Mouse (Mus musculus) heart, embryonic 10.5 days (tissue): Measurements from ENCODE around the gene Dio1. TPM values are rescaled to one million over a fixed set of nuclear protein-coding genes. Genes with fewer than 3 reads are reported as not detected.

ENCODE experiments used
- DNase-seq: peaks from one replicate; pipeline ENCODE4 v3.0.0-alpha.2; 2017; ENCODE audit warnings: low spot score
- H3K27ac ChIP-seq: fragments of 300-500 bp; sonication (generic); 2 replicates; pipeline ENCODE4 v1.5.1; 2016; ENCODE audit warnings: mild to moderate bottlenecking
- H3K27me3 ChIP-seq: fragments of 300-500 bp; sonication (generic); 2 replicates; pipeline ENCODE4 v1.6.1; 2016; ENCODE audit warnings: mild to moderate bottlenecking; ENCODE audit not compliant: poor library complexity, insufficient read depth, severe bottlenecking
- H3K36me3 ChIP-seq: fragments of 300-500 bp; sonication (generic); 2 replicates; pipeline ENCODE4 v1.6.1; 2016; ENCODE audit warnings: mild to moderate bottlenecking, moderate library complexity
- H3K4me1 ChIP-seq: fragments of 300-500 bp; sonication (generic); 2 replicates; pipeline ENCODE4 v1.6.1; 2016; ENCODE audit warnings: mild to moderate bottlenecking
- H3K4me3 ChIP-seq: fragments of 300-500 bp; sonication (generic); 2 replicates; pipeline ENCODE4 v1.5.1; 2016; ENCODE audit warnings: mild to moderate bottlenecking, moderate library complexity
- H3K9me3 ChIP-seq: fragments of 300-500 bp; sonication (generic); 2 replicates; pipeline ENCODE4 v1.6.1; 2016; ENCODE audit warnings: mild to moderate bottlenecking, moderate library complexity
- WGBS: fragments of 180-500 bp; shearing (Covaris S2); methylation state at CpG from one replicate; pipeline ENCODE4 v1.1.7; 2016; 5-methylcytosine and 5-hydroxymethylcytosine counted together
- polyA plus RNA-seq: library from polyadenylated mRNA; unstranded; fragments of >200 nt; fragmentation: Nextera tagmentation; extraction: Ambion mirVana; gene quantifications from 2 replicates; pipeline ENCODE4 v1.2.1, GENCODE M21; 2016

Dio1 gene
- polyA plus RNA-seq = not detected in 2 replicates

- WGBS = 52% methylated on average over 6 of the region's 6 CpGs
- DNase-seq = no peak
- 0 out of 2 replicates have a peak within 1 kb of the TSS, but pooled peaks have one; percentile 32 for H3K27ac ChIP-seq
These were observed at the start of gene Dio1 for GRCm38 (mm10) chr4:107306966-107307365. Gene Dio1 (minus strand): TSS chr4:107307169.

GRCm38 (mm10) chr4:107354543-107354942 is 47.6 kb upstream of the Dio1 start:
- H3K9me3 ChIP-seq = no peaks in the 10 kb centered on the region
- peaks cover 15% of the 10 kb centered on the region for H3K36me3 ChIP-seq
- no peak for DNase-seq
- WGBS = 54% methylated on average over 4 of the region's 4 CpGs
- H3K4me1 ChIP-seq = no peaks in the 10 kb centered on the region
- no peak overlapping the region for H3K27ac ChIP-seq
- H3K27me3 ChIP-seq = no peaks in the 10 kb centered on the region
- H3K4me3 ChIP-seq = no peak overlapping the region

More at GRCm38 (mm10) chr4:107306966-107307365, at the start of gene Dio1:
- Histone ChIP-seq H3K27me3 (peaks cover 15% of the 10 kb centered on the region), H3K4me3 (no peak within 1 kb of the TSS), H3K4me1 (peaks cover 21% of the 10 kb centered on the region), H3K36me3 (no peaks in the 10 kb centered on the region), H3K9me3 (no peaks in the 10 kb centered on the region)

- Histone ChIP-seq H3K9me3 (no peaks in the 10 kb centered on the region), H3K4me3 (no peak overlapping the region), H3K27me3 (no peaks in the 10 kb centered on the region), H3K4me1 (peaks cover 1% of the 10 kb centered on the region; the same call in 1 of the 2 replicates), H3K27ac (no peak overlapping the region), H3K36me3 (peaks cover 15% of the 10 kb centered on the region)
- WGBS = 77% methylated on average over 5 of the region's 5 CpGs
- no peak for DNase-seq
These were observed 47.2 kb upstream of the Dio1 start for GRCm38 (mm10) chr4:107354126-107354525.

- no peaks in the 10 kb centered on the region for H3K9me3 ChIP-seq
- DNase-seq = no peak
- 82% methylated on average over 3 of the region's 3 CpGs for WGBS
- no peak overlapping the region for H3K4me3 ChIP-seq
- peaks cover 6% of the 10 kb centered on the region; the same call in 1 of the 2 replicates for H3K4me1 ChIP-seq
- H3K36me3 ChIP-seq = peaks cover 14% of the 10 kb centered on the region
- no peak overlapping the region for H3K27ac ChIP-seq
- H3K27me3 ChIP-seq = no peaks in the 10 kb centered on the region
These were observed 46.6 kb upstream of the Dio1 start for GRCm38 (mm10) chr4:107353612-107354011.

GRCm38 (mm10) chr4:107351368-107351767 is 44.4 kb upstream of the Dio1 start:
- Histone ChIP-seq H3K9me3 (no peaks in the 10 kb centered on the region), H3K4me1 (peaks cover 7% of the 10 kb centered on the region; the same call in 1 of the 2 replicates), H3K4me3 (no peak overlapping the region), H3K27me3 (no peaks in the 10 kb centered on the region), H3K27ac (no peak overlapping the region), H3K36me3 (peaks cover 15% of the 10 kb centered on the region)
- DNase-seq = no peak

GRCm38 (mm10) chr4:107349311-107350008 is 42.5 kb upstream of the Dio1 start:
- Histone ChIP-seq H3K4me3 (no peak overlapping the region), H3K4me1 (peaks cover 7% of the 10 kb centered on the region; the same call in 1 of the 2 replicates), H3K36me3 (peaks cover 26% of the 10 kb centered on the region), H3K27ac (no peak overlapping the region), H3K27me3 (no peaks in the 10 kb centered on the region), H3K9me3 (no peaks in the 10 kb centered on the region)
- no peak for DNase-seq
- 52% methylated on average over 8 of the region's 8 CpGs for WGBS

GRCm38 (mm10) chr4:107348529-107349310 is 41.8 kb upstream of the Dio1 start:
- WGBS = 72% methylated on average over 20 of the region's 20 CpGs
- no peak overlapping the region for H3K27ac ChIP-seq
- H3K9me3 ChIP-seq = no peaks in the 10 kb centered on the region
- peaks cover 26% of the 10 kb centered on the region for H3K36me3 ChIP-seq
- H3K27me3 ChIP-seq = no peaks in the 10 kb centered on the region
- peaks cover 7% of the 10 kb centered on the region; the same call in 1 of the 2 replicates for H3K4me1 ChIP-seq
- DNase-seq = no peak
- no peak overlapping the region for H3K4me3 ChIP-seq

- WGBS = 79% methylated on average over 6 of the region's 6 CpGs
- Histone ChIP-seq H3K9me3 (no peaks in the 10 kb centered on the region), H3K27me3 (no peaks in the 10 kb centered on the region), H3K4me1 (peaks cover 7% of the 10 kb centered on the region; the same call in 1 of the 2 replicates), H3K36me3 (peaks cover 26% of the 10 kb centered on the region), H3K4me3 (no peak overlapping the region), H3K27ac (no peak overlapping the region)
- DNase-seq = no peak
These were observed 40.3 kb upstream of the Dio1 start for GRCm38 (mm10) chr4:107347221-107347620.

- H3K27me3 ChIP-seq = no peaks in the 10 kb centered on the region
- no peak overlapping the region for H3K27ac ChIP-seq
- no peak overlapping the region for H3K4me3 ChIP-seq
- peaks cover 22% of the 10 kb centered on the region; the same call in 1 of the 2 replicates for H3K36me3 ChIP-seq
- DNase-seq = no peak
- peaks cover 7% of the 10 kb centered on the region; the same call in 1 of the 2 replicates for H3K4me1 ChIP-seq
- 82% methylated on average over 7 of the region's 7 CpGs for WGBS
- no peaks in the 10 kb centered on the region for H3K9me3 ChIP-seq
These were observed 37.6 kb upstream of the Dio1 start for GRCm38 (mm10) chr4:107344612-107345011.

- Histone ChIP-seq H3K4me1 (no peaks in the 10 kb centered on the region), H3K27me3 (no peaks in the 10 kb centered on the region), H3K27ac (no peak overlapping the region), H3K9me3 (no peaks in the 10 kb centered on the region), H3K4me3 (no peak overlapping the region), H3K36me3 (peaks cover 22% of the 10 kb centered on the region; the same call in 1 of the 2 replicates)
- no peak for DNase-seq
- WGBS = 71% methylated on average over 5 of the region's 5 CpGs
These were observed 34.4 kb upstream of the Dio1 start for GRCm38 (mm10) chr4:107341354-107341753.

GRCm38 (mm10) chr4:107337455-107337854 is 30.5 kb upstream of the Dio1 start:
- no peaks in the 10 kb centered on the region for H3K9me3 ChIP-seq
- H3K4me1 ChIP-seq = no peaks in the 10 kb centered on the region
- WGBS = 85% methylated on average over 5 of the region's 5 CpGs
- H3K4me3 ChIP-seq = no peak overlapping the region
- no peak for DNase-seq
- H3K27ac ChIP-seq = no peak overlapping the region
- H3K27me3 ChIP-seq = no peaks in the 10 kb centered on the region
- H3K36me3 ChIP-seq = peaks cover 13% of the 10 kb centered on the region; the same call in 1 of the 2 replicates

- no peak for DNase-seq
- Histone ChIP-seq H3K9me3 (no peaks in the 10 kb centered on the region), H3K4me1 (no peaks in the 10 kb centered on the region), H3K36me3 (0 out of 2 replicates have a peak, but pooled peaks cover 10% of the 10 kb centered on the region), H3K27ac (no peak overlapping the region), H3K27me3 (no peaks in the 10 kb centered on the region), H3K4me3 (no peak overlapping the region)
- 68% methylated on average over 8 of the region's 8 CpGs for WGBS
These were observed 29.4 kb upstream of the Dio1 start for GRCm38 (mm10) chr4:107336356-107336755.

GRCm38 (mm10) chr4:107333514-107333913 is 26.5 kb upstream of the Dio1 start:
- Histone ChIP-seq H3K4me3 (no peak overlapping the region), H3K27ac (no peak overlapping the region), H3K36me3 (0 out of 2 replicates have a peak, but pooled peaks cover 6% of the 10 kb centered on the region), H3K9me3 (no peaks in the 10 kb centered on the region), H3K4me1 (no peaks in the 10 kb centered on the region), H3K27me3 (no peaks in the 10 kb centered on the region)
- DNase-seq = no peak
- 92% methylated on average over 4 of the region's 4 CpGs for WGBS
